Mouse (Mus musculus) neural tube, embryonic 11.5 days (tissue): ENCODE results near the gene Zfp982. TPM values are rescaled to one million over a fixed set of nuclear protein-coding genes. Genes with fewer than 3 reads are reported as not detected.
"Not testable (repeated sequence)": the region's sequence is repeated elsewhere in the genome, so short reads cannot be mapped to it uniquely, and the experiment has no call there.

Experiments
- ATAC-seq: fragments of 200-750 bp; cut with Nextera tagmentation; 2 replicates; pipeline ENCODE4 v1.8.0; 2017; ENCODE audit warnings: moderate number of reproducible peaks, mild to moderate bottlenecking, moderate TSS enrichment, moderate library complexity; ENCODE audit not compliant: insufficient read depth, low FRiP score, low TSS enrichment
- DNase-seq: peaks from one replicate; pipeline ENCODE4 v3.0.0-alpha.2; 2015; ENCODE audit warnings: low spot score
- H3K27ac ChIP-seq: fragments of 300-500 bp; sonication (generic); 2 replicates; pipeline ENCODE4 v1.5.1; 2014; ENCODE audit warnings: low read depth, mild to moderate bottlenecking, low read length
- H3K27me3 ChIP-seq: fragments of 300-500 bp; sonication (generic); 2 replicates; pipeline ENCODE4 v1.6.1; 2014; ENCODE audit warnings: mild to moderate bottlenecking, low read length, mixed read lengths; ENCODE audit not compliant: control insufficient read depth, insufficient read depth
- H3K36me3 ChIP-seq: fragments of 300-500 bp; sonication (generic); 2 replicates; pipeline ENCODE4 v1.6.1; 2014; ENCODE audit warnings: mild to moderate bottlenecking, low read length, moderate library complexity, mixed read lengths; ENCODE audit not compliant: control insufficient read depth, insufficient read depth
- H3K4me1 ChIP-seq: fragments of 300-500 bp; sonication (generic); 2 replicates; pipeline ENCODE4 v1.6.1; 2014; ENCODE audit warnings: low read length, mixed read lengths; ENCODE audit not compliant: control insufficient read depth, insufficient read depth
- H3K4me2 ChIP-seq: fragments of 300-500 bp; sonication (generic); 2 replicates; pipeline ENCODE4 v1.6.1; 2014; ENCODE audit warnings: low read depth, mild to moderate bottlenecking, moderate library complexity
- H3K4me3 ChIP-seq: fragments of 300-500 bp; sonication (generic); 2 replicates; pipeline ENCODE4 v1.5.1; 2014; ENCODE audit warnings: low read depth, low read length
- H3K9ac ChIP-seq: fragments of 300-500 bp; sonication (generic); 2 replicates; pipeline ENCODE4 v1.6.1; 2014; ENCODE audit warnings: mild to moderate bottlenecking, low read length
- H3K9me3 ChIP-seq: fragments of 300-500 bp; sonication (generic); 2 replicates; pipeline ENCODE4 v1.6.1; 2016; ENCODE audit warnings: low read length; ENCODE audit not compliant: control insufficient read depth
- WGBS: fragments of 180-500 bp; shearing (Covaris S2); extraction: QIAGEN DNeasy Blood & Tissue Kit; methylation state at CpG from one replicate; pipeline ENCODE4 v1.1.7; 2014; 5-methylcytosine and 5-hydroxymethylcytosine counted together
- polyA plus RNA-seq: library from polyadenylated mRNA; unstranded; fragments of >200 nt; fragmentation: Nextera tagmentation; extraction: Ambion mirVana; gene quantifications from 2 replicates; pipeline ENCODE4 v1.2.1, GENCODE M21; 2014

Gene Zfp982
- 6.1 and 7.1 TPM in 2 replicates for polyA plus RNA-seq

DNA sequence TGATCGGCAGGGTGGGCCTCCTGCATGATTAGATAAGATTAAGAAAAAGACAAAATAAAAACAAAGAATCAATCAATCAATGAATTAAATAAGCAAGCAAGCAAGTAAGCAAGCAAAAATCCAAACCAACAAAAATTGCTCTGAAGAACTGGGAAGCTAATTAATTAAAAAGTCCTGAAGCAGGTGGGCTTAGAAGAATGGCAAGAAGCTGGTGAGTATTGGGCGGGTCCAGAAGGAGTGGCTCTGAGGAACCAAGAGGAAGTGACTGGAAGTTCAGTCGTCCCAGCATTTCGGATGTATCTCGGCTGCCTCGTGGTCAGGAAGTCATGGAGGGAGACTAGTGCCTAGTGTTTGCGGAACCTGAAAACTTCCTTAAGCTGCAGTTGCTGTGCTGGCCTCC, at the start of gene Zfp982:
TSS of gene Zfp982 (plus strand) at position 301 of the 400 bp plus-strand sequence.
- H3K27me3 ChIP-seq, H3K4me1 ChIP-seq, DNase-seq, ATAC-seq, H3K9ac ChIP-seq, H3K4me3 ChIP-seq, H3K36me3 ChIP-seq, H3K27ac ChIP-seq, H3K4me2 ChIP-seq: not testable (repeated sequence)
- peaks cover 12% of the 10 kb centered on the region for H3K9me3 ChIP-seq
- 90% methylated on average over 7 of the region's 7 CpGs for WGBS

DNA sequence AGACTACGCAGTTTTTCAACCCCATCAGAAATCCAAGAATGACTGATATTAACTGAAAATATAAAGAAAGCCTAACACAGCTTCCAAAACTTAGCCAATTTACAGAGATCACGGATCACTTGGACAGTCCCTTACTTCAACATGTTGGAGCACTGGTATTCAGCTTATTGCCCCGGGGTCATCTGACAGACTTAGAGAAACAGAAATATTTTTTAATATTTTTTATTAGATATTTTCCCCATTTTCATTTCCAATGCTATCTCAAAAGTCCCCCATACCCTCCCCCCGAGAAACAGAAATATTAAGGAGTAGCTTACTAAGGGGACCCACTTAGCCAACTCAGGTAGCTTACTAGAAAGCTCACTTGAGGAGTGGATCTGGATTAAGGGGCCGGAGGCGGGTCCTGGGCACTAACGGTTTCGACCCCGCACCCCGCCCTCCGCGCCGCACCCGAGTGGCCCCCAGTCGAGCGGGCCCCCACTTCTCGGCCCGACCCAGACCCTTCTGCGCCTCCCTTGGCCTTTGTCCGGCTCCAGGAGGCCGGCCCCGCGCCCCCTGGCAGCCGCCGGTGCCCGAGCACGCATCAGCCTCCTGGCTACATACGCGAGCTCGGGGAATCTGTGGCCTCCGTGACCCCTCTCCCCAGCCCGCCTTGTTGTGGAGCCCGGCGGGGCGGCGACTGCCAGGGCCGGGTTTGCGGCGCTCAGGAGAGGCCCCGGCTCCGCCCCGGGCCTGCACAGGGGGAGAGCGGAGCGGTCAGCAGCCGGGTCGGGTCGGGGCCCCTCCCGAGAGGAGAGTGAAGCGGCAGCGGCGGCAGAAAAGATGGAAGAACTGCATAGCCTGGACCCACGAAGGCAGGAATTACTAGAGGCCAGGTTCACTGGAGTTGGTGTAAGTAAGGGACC, 49.3 kb upstream of the Zfp982 start:
- Histone ChIP-seq H3K4me3 (peak overlapping the region; percentile 43), H3K4me2 (peak overlapping the region; percentile 74), H3K9ac (peak overlapping the region; percentile 94)
- H3K9me3 ChIP-seq, H3K27me3 ChIP-seq, H3K27ac ChIP-seq, H3K4me1 ChIP-seq, H3K36me3 ChIP-seq: not testable (repeated sequence)
- peak; percentile 98 for ATAC-seq
- WGBS: 7% methylated on average over 52 of the region's 52 CpGs
- peak; percentile 81 for DNase-seq

DNA sequence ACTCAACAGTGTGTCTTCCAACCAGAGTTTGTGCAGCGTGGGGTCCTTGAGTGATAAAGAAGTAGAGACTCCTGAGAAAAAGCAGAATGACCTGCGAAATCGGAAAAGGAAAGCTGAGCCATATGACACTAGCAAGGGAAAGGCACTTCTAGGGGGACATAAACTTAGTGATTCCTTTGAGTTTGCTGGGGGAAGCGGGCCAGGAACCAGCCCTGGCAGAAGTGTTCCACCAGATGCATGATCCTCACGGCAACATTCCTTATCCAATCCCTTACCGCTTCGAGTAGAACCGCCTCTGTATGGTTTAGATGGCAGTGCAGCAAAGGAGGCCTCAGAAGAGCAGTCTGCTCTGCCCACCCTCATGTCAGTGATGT, 48.7 kb upstream of the Zfp982 start:
- H3K4me2 ChIP-seq: peak overlapping the region; percentile 74
- H3K9me3 ChIP-seq, ATAC-seq, H3K4me1 ChIP-seq, H3K27me3 ChIP-seq, H3K27ac ChIP-seq, H3K36me3 ChIP-seq, DNase-seq: not testable (repeated sequence)
- peak overlapping the region; percentile 94 for H3K9ac ChIP-seq
- H3K4me3 ChIP-seq: peak overlapping the region; percentile 43
- WGBS: 38% methylated on average over 8 of the region's 8 CpGs

DNA sequence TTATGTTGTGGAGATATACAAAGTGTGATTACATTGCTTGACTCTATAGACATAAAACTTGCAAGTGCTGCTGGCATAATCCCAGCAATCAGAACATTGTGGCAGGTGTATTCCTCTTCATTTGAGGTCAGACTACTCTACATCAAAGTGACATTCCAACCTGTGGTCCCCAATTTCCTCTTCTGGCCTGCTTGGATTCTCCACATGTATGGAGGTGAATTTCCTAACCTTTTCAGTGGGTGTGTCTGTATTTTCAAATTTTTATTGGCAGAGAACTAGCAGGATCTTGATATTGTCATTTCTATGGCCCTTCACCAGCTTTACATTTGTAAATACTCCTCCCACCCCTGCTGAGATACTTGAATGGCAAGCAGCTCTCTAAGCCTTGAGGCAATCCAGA, 46.8 kb upstream of the Zfp982 start:
- H3K4me3 ChIP-seq, H3K27me3 ChIP-seq, H3K4me2 ChIP-seq, H3K9ac ChIP-seq, H3K36me3 ChIP-seq, H3K9me3 ChIP-seq, DNase-seq, H3K4me1 ChIP-seq, ATAC-seq, H3K27ac ChIP-seq: not testable (repeated sequence)

DNA sequence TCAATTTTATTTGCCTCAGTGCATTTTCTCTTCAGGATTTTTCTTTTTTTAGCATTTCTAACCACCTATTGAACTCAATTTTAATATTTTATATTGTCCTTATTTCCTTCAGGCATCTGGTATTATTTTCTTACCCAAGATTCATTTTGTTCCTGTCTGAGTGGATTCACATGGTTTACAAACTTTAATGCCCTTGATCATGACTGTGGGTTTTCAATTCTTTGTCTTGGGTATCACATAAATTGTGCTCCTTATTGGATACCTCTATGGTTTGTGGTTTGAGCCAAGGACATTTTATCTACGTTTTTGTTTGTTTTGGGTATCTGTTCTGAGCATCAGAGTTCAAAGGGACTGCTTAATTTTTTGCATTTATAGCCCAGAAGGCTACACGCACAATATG, 43.9 kb upstream of the Zfp982 start:
- Histone ChIP-seq H3K4me3 (no peak overlapping the region), H3K4me1 (no peaks in the 10 kb centered on the region), H3K9ac (no peak overlapping the region), H3K36me3 (peaks cover 2% of the 10 kb centered on the region; the same call in 1 of the 2 replicates), H3K4me2 (no peak overlapping the region), H3K27ac (no peak overlapping the region), H3K27me3 (no peaks in the 10 kb centered on the region), H3K9me3 (0 out of 2 replicates have a peak, but pooled peaks cover 3% of the 10 kb centered on the region)
- no peak for ATAC-seq
- whole genome bisulfite sequencing: 75% methylated on average over 2 of the region's 2 CpGs
- DNase-seq: no peak

DNA sequence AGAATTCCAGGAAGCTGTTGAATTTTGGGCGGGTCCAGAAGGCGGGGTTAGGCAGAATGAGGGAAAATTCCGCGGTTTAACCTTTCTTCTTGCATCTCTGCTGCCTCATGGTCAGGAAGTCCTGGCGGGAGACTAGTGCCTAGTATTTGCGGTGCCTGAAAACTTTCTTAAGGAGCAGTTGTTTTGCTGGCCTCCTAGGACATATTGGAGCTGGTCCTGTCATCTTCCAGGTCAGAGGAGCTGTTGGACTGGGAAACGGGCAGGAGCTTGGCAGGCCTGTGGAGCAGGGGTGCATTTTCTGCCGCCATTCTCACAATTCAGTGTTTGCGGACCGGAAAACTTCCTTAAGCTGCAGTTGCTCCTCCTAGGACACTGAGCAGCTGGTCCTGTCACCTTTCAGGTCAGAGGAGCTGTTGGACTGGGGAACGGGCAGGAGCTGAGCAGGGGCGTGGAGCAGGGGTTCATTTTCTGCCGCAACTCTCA, 43.1 kb upstream of the Zfp982 start:
- 0 out of 2 replicates have a peak, but pooled peaks cover 3% of the 10 kb centered on the region for H3K9me3 ChIP-seq
- no peak for DNase-seq
- WGBS: 47% methylated on average over 13 of the region's 13 CpGs
- H3K4me3 ChIP-seq: no peak overlapping the region
- ATAC-seq: no peak
- peaks cover 2% of the 10 kb centered on the region; the same call in 1 of the 2 replicates for H3K36me3 ChIP-seq
- H3K9ac ChIP-seq: no peak overlapping the region
- H3K4me1 ChIP-seq: no peaks in the 10 kb centered on the region
- no peaks in the 10 kb centered on the region for H3K27me3 ChIP-seq
- peak overlapping the region; percentile 4; the same call in 1 of the 2 replicates for H3K4me2 ChIP-seq
- H3K27ac ChIP-seq: no peak overlapping the region

DNA sequence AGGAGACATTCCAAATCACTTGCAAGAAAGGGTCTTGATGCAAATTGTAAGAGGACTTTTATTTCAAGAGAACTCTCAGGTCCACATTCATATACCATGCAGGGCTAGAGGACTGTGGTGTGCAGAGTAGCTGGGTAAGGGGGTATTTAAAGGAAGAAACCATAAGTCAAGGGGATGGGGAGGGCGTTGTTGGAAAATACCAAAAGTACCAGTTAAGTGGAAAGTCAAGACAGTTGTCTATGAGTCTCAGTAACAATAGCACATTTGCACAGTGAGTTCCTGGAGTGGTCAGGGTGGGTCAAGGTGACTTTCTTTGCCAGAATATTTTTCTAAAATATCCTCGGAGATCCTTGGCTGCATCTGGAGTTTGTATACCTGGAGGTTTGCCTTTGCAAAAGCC, 42.2 kb upstream of the Zfp982 start:
- not testable (repeated sequence) for H3K4me1 ChIP-seq, H3K9me3 ChIP-seq, ATAC-seq, H3K27ac ChIP-seq, H3K4me2 ChIP-seq, H3K9ac ChIP-seq, H3K27me3 ChIP-seq, H3K4me3 ChIP-seq, H3K36me3 ChIP-seq, DNase-seq
- 83% methylated on average over 2 of the region's 2 CpGs for WGBS

DNA sequence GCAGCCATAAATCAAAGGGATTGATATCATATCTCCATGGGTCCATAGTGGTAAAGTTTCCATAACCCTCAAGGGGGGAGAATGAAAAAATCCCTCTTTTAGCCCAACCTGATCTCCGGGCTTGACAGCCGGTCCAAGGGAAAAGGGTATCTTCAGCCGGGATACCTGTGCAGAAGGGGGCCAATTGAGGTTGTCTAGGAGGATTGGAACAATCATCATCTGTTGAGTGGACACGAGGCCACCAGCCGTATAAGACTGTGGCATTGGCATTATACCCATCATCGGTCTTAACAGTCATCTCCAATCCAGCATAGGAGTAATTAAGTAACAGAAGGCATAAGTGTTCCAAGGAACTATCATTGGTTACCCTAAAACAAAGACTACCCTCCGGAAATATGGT, 25.0 kb upstream of the Zfp982 start:
- not testable (repeated sequence) for H3K4me3 ChIP-seq, H3K36me3 ChIP-seq, H3K27ac ChIP-seq, DNase-seq, H3K4me2 ChIP-seq, H3K9ac ChIP-seq, H3K4me1 ChIP-seq, H3K27me3 ChIP-seq
- ATAC-seq: 0 out of 2 replicates have a peak, but pooled peaks have one; percentile 41
- 89% methylated on average over 7 of the region's 7 CpGs for WGBS
- peaks cover 15% of the 10 kb centered on the region; the same call in 1 of the 2 replicates for H3K9me3 ChIP-seq
